Mouse (Mus musculus) embryo, embryonic 9.5 days (tissue): Measurements from ENCODE around the gene Ccdc7a.
A peak's percentile ranks its signal among the peaks of the same experiment; 100 is the strongest.
"Not testable (repeated sequence)": the region's sequence is repeated elsewhere in the genome, so short reads cannot be mapped to it uniquely, and the experiment has no call there.

ENCODE experiments used
- DNase-seq: peaks from one replicate; pipeline ENCODE4 v3.0.0-alpha.2; 2017; ENCODE audit errors: extremely low spot score

Gene Ccdc7a

GRCm38 (mm10) chr8:129065417-129065816 lies at the start of gene Ccdc7a:
Gene Ccdc7a, minus strand, starts transcription at chr8:129065517.
- DNase-seq: not testable (repeated sequence)

DNA sequence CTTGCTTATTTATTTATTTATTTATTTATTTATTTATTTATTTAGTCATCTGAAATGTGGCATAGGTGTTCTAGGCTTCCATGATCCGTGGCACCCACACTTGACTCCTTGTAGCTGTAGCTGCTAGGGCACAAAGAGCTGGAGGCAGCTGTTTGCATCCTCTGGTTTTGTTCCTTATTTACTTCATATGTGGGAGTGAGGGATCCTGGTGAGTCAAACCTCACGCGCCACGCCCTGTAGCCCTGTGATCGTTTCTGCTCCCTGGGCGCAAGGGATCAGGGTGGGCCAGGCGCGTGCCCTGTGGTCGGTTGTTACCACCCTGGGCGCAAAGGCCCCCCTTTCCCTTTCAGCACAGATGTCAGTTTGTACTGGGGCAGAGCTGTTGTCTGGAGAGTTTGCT lies 1.5 kb upstream of the Ccdc7a start, which contains the start of gene Ccdc7b:
Gene Ccdc7b (plus strand): TSS at position 301 of the 400 bp plus-strand sequence.
- DNase-seq: not testable (repeated sequence)

GRCm38 (mm10) chr8:128991389-128991788 lies 73.9 kb downstream of the Ccdc7a start:
- DNase-seq: no peak

DNA sequence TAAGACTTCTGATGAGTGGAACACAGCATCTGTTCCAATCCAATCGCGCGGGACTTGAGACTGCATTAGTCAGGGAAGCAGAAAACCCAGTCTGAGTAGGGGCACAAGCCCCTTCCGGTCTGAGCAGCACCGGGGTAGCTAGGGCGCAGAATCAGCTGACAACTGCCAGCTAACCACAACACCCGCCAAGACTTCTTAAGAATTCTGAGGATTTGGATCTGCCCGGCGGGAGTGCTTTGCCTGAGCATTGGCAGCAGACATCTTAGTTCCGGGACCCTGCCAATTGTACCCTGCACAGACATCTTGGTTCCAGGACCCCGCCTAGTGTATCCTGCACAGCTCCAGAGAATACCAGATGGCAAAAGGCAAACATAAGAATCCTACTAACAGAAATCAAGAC lies 116.4 kb downstream of the Ccdc7a start:
- DNase-seq: not testable (repeated sequence)

DNA sequence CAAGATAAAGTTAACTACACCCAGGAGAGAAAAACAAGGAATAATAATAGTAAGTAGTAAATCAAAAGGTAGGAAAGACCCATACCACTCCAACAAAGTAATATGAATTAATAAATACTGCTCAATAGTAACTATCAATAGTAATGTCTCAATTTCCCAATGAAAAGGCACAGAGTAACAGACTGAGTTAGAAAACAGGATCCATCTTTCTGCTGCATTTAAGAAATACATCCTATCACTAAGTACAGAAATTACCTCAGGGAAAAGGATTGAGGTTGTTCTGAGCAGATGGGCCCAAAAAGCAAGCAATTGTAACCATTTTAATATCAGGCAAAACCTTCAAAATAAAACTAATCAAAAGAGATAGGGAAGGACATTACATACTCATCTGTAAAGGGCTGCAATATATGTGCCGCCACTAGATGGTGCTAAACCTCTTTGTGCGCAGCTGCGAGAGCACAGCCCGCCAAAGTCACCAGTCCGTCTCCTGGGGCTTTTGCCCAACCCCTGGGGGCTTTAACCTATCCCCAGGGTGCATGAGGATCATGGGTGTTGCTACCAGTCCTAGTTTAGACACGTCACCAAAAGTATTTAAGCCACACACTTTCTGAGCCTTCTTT lies 124.2 kb downstream of the Ccdc7a start:
- peak; percentile 18 for DNase-seq

GRCm38 (mm10) chr8:128933446-128933845 lies 131.9 kb downstream of the Ccdc7a start:
- no peak for DNase-seq

GRCm38 (mm10) chr8:128882719-128883118 lies 182.6 kb downstream of the Ccdc7a start:
- no peak for DNase-seq

GRCm38 (mm10) chr8:128843749-128844148 lies 221.6 kb downstream of the Ccdc7a start:
- no peak for DNase-seq

DNA sequence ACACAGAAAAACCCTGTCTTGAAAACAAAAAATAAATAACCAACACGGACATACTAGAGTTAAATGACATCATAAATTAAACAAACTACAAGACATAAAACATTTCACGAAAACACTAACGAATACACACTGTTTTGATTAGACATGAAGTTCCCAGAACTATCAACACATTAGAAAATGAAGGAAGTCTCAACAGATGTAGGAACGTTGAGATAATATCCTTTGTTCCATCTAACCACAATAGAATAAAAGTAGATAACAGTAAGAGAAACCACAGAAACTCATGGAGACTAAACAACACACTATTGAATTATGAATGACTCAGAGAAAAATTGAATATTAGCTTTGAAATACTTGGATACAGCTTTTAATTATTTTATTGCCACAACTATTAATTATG lies 252.8 kb downstream of the Ccdc7a start:
- DNase-seq: no peak

DNA sequence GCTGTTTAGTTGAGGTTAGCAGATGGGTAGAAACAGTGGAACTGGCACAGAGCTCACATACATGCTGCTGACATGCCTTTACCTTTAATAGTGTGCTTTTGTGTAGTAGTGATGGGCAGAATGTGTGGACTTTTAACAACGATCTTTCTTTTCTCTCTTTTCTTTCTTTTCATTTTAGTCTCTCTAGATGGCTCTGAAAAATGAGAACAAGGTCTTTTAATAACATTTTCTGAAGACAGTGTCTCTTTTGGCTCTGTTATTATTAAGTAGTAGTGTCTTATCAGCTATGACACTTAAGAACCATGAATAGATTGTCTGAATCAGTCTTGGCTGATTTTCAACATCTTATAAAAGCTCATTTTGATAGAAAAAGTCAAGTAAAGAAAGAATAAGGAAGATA lies 266.7 kb downstream of the Ccdc7a start, which contains the start of gene Gm3952:
Gene Gm3952 (minus strand): TSS at position 101 of the 400 bp plus-strand sequence.
- no peak for DNase-seq

DNA sequence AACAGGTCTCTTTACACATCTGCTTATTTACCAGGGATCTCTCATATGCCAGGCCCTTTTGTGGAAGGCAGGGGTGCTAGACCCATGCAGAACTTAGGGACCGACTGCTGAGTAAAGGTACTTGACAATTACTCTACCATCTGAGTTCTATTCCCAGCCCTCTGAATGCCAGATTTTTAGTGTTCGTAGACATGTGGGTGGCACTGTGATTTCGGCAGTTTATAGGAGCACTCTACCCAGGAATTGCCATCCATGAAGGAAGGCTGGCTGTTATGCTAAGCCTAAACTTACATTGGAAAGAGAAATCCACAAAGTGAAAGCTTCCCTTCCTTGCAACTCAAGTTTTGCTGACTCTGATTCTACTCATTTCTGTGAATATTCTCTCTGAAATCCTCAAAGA lies 329.6 kb downstream of the Ccdc7a start:
- no peak for DNase-seq

DNA sequence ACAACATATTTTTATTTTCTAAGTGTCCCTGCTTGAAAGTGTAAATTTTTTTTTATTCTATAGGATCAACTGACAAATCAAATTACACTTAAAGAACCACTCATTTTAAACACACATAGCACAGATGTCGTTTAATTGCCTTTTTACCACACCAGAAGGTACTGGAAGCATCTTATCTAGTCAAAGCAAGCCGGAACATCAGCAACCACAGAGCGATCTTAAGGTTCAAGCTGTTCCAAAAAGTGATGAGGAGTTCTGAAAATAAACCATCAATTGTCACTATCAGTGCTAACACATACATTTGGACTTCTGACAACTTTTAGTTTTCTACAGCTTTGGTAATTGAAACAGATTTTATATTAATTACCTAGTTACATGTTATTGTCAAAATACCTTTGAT lies 331.2 kb downstream of the Ccdc7a start:
- no peak for DNase-seq

DNA sequence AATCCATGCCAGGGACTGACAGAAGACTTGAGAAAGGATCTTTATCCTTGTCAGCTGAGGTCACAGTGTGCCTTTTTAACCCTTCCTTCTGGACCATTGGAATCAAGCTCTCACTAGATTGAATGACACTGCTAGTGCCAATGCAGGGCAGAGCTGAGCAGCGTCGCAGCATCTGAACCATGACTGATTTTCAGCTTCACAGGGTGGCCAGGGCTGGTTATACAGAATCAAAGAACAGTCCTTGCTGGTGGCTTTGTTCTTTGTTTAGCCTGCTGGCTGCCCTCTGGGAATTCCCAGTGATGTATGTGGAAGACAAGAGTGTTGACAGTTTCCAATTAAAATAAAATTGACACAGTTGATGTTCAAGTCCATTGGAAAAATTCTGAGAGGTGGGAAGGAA lies 333.1 kb downstream of the Ccdc7a start:
- DNase-seq: no peak

GRCm38 (mm10) chr8:128727213-128727612 lies 338.1 kb downstream of the Ccdc7a start:
- DNase-seq: no peak

GRCm38 (mm10) chr8:128724819-128725218 lies 340.5 kb downstream of the Ccdc7a start:
- peak; percentile 17 for DNase-seq

DNA sequence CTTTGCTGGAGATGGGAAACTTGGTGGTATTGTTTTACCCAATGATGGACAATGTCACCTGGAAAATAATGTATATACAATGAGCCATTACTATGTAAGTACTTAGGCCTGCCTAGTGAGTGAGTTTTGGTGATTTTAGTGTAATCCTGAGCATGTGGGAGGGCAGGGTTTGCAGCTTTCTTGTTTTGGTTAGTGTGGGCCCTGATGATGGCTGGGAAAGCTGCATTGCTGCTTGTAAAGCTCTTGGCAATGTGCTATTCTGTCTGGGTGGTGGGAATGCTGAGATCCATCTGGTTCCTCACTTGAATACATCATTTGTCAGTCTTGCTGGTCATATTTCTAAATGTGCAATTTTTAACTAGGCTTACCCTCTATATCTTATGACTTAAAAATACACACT lies 349.1 kb downstream of the Ccdc7a start:
- no peak for DNase-seq

GRCm38 (mm10) chr8:128709261-128709660 lies 356.1 kb downstream of the Ccdc7a start:
- peak; percentile 71 for DNase-seq

DNA sequence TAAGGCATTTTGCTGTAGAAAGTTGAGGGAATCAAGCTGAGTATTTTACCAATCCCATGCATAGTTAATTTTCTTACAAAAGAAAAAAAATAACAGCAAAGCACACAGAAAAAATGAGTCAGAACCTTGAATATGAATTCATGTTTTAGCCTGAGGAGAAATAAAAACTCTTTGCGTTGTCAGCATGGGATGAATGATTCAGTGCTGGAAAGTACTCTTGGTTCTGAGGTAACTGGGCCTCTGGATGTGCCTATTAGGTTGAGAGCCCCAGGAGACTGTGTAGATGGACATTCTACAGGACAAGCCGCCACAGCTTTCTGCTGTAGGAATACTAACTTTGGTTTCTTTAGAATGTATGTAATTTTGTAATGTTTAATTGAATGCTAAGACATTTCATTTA lies 360.5 kb downstream of the Ccdc7a start:
- DNase-seq: no peak

DNA sequence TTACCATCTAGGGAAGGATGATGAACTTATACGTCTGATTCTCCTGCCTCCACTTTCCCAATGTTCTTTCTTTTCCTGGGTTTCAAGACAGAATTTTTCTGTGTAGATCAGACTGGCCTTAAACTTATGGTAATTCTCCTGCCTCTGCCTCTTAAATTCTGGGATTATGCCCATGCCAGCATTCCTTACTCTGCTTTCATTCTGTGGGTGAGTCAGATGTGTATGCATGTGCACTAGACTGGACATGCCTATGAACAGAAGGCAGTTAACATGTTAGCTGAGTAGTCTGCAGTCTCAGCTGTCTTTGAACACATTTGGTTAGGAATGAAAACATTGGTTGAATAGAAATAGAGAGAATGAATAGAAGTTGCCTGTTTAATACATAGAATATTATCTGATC lies 360.9 kb downstream of the Ccdc7a start:
- DNase-seq: no peak

- no peak for DNase-seq
Observed at GRCm38 (mm10) chr8:128697945-128698344, 367.4 kb downstream of the Ccdc7a start.

- DNase-seq: no peak
Observed at GRCm38 (mm10) chr8:128696701-128697397, 368.5 kb downstream of the Ccdc7a start.

- no peak for DNase-seq
Observed at GRCm38 (mm10) chr8:128690056-128690455, 375.3 kb downstream of the Ccdc7a start.

DNA sequence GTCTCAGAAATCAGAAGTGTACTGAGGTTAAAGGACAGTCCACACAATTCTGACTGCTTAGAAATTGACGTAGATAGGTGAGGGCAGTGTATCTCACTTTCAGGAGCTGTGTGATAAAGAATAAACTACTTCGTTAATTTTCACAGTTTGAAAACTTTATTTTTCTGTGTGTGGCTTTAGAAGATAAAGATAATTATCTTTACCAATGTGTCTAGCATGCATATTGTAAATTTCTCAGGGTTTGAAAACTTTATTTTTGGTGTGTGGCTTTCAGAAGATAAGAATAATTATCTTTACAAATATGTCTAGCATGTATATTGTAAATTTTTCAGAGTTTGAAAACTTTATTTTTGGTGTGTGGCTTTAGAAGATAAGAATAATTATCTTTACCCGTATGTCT lies 376.6 kb downstream of the Ccdc7a start:
- DNase-seq: no peak
